Mouse (Mus musculus): Measurements from ENCODE around the gene Glp1r. TPM values are rescaled to one million over a fixed set of nuclear protein-coding genes. Genes with fewer than 3 reads are reported as not detected.

Gene Glp1r
- polyA plus RNA-seq, 1 experiment from 2014 or later, result 0.34 TPM

DNA sequence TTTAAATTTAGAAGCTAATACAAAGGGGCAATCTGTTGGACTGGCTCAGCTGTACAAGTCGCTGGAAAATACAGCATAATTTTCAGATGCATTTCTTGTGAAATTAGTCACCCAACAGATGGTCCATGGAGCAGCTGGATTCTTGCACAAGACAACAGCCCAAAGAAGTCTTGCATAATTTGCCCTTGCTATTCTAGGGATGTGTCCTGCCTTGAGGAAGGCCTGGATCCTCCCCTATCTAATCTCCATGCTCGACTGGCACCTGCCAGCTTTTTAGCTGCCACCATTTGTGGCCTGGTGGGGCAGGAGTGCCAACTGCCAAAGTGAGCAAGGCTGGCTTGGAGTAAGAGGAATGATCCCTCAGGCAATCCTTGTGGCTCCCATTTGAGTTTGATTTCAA is 75.7 kb downstream of the Glp1r start:
- Histone ChIP-seq H3K27ac (ENCODE audit: low read length) (no peak overlapping the region), H3K9me3 (ENCODE audit: control insufficient read depth, low read length) (no peaks in the 10 kb centered on the region), H3K4me3 (ENCODE audit: low read length) (no peak overlapping the region), H3K9ac (ENCODE audit: low read depth, low read length) (no peak overlapping the region), H3K4me1 (ENCODE audit: control insufficient read depth, insufficient read depth, low read length) (0 out of 2 replicates have a peak, but pooled peaks cover 5% of the 10 kb centered on the region), H3K27me3 (replicated peaks; ENCODE audit: control insufficient read depth, insufficient read depth, low read length) (no peaks in the 10 kb centered on the region), H3K36me3 (ENCODE audit: control insufficient read depth, insufficient read depth, low read length) (no peaks in the 10 kb centered on the region), H3K4me2 (ENCODE audit: low read depth, low read length) (no peak overlapping the region)
- no peak for ATAC-seq
- WGBS, result 66% methylated on average over 2 of the region's 2 CpGs

DNA sequence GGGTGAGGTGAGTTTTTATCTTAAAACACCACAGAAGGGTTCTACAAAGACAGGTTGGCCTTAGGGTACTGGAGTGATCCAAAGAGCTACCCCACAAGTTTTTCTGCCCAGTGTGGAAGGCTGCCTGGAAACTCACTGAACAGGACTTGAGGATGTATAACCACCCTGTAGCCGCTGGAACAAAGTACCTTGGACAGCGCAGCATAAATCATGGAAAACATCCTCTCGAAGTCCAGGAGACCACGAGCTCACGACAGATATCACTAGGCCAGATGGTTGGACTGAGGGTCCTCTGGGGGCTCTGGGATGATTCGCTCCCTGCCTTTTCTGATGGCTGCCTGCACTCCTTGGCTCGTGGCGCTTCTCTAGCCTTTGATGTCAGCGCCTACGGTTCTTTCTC is 76.9 kb downstream of the Glp1r start:
- Histone ChIP-seq H3K4me3 (ENCODE audit: low read length) (no peak overlapping the region), H3K9ac (ENCODE audit: low read depth, low read length) (no peak overlapping the region), H3K36me3 (ENCODE audit: control insufficient read depth, insufficient read depth, low read length) (no peaks in the 10 kb centered on the region), H3K27me3 (replicated peaks; ENCODE audit: control insufficient read depth, insufficient read depth, low read length) (no peaks in the 10 kb centered on the region), H3K4me1 (ENCODE audit: control insufficient read depth, insufficient read depth, low read length) (0 out of 2 replicates have a peak, but pooled peaks cover 3% of the 10 kb centered on the region), H3K27ac (ENCODE audit: low read length) (no peak overlapping the region), H3K9me3 (ENCODE audit: control insufficient read depth, low read length) (no peaks in the 10 kb centered on the region), H3K4me2 (ENCODE audit: low read depth, low read length) (no peak overlapping the region)
- WGBS, result 62% methylated on average over 10 of the region's 10 CpGs
- no peak for ATAC-seq

DNA sequence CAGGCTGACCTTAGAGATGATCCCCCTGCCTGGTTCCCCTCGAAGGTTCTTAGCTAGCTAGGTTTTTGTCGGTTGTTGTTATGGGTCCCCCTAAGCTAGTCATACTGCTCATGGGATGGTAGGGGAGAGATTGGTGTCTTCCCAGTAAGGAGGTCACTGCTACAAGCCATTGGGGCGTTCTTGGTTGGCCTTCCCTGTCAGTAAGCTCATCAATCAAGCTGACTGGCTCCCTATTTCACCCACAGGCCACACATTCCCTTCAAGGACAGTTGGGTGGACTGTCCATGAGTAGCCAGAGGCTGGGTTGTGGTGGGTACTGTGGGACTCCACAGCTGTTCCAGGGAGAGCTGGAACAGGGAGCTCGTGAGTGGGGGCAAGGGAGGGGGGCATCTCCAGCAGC is 81.9 kb downstream of the Glp1r start:
- no peaks in the 10 kb centered on the region for H3K27me3 ChIP-seq (replicated peaks; ENCODE audit: control insufficient read depth, insufficient read depth, low read length)
- H3K36me3 ChIP-seq (ENCODE audit: control insufficient read depth, insufficient read depth, low read length), result no peaks in the 10 kb centered on the region
- H3K4me3 ChIP-seq (ENCODE audit: low read length), result no peak overlapping the region
- ATAC-seq, result no peak
- H3K9me3 ChIP-seq (ENCODE audit: control insufficient read depth, low read length), result no peaks in the 10 kb centered on the region
- H3K9ac ChIP-seq (ENCODE audit: low read depth, low read length), result no peak overlapping the region
- H3K27ac ChIP-seq (ENCODE audit: low read length), result no peak overlapping the region
- H3K4me2 ChIP-seq (ENCODE audit: low read depth, low read length), result no peak overlapping the region
- no peaks in the 10 kb centered on the region for H3K4me1 ChIP-seq (ENCODE audit: control insufficient read depth, insufficient read depth, low read length)
- 67% methylated on average over 4 of the region's 4 CpGs for WGBS

DNA sequence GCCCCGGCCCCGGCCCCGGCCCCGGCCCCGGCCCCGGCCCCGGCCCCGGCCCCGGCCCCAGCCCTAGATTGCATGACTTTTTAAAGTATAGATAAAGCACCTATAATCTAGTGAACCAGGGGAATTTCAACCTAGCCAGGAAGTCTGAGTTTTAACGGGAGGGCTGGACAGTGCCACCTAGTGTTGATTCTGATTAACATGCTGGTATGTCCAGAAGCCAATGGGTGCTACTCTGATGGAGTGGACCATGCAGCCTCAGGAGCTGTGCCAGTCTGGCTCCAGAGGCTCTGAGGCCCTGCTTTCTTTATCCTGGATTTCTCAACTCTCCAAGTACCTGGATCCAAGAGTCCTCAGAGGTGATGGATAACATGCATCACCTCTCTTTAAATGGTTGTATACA is 88.6 kb downstream of the Glp1r start:
- Histone ChIP-seq H3K4me2 (ENCODE audit: low read depth, low read length) (no peak overlapping the region), H3K4me3 (ENCODE audit: low read length) (no peak overlapping the region), H3K27ac (ENCODE audit: low read length) (no peak overlapping the region), H3K9me3 (ENCODE audit: control insufficient read depth, low read length) (no peaks in the 10 kb centered on the region), H3K9ac (ENCODE audit: low read depth, low read length) (no peak overlapping the region), H3K36me3 (ENCODE audit: control insufficient read depth, insufficient read depth, low read length) (no peaks in the 10 kb centered on the region), H3K27me3 (replicated peaks; ENCODE audit: control insufficient read depth, insufficient read depth, low read length) (no peaks in the 10 kb centered on the region), H3K4me1 (ENCODE audit: control insufficient read depth, insufficient read depth, low read length) (no peaks in the 10 kb centered on the region)
- ATAC-seq, result no peak
- WGBS, result 60% methylated on average over 10 of the region's 10 CpGs

Small RNAs within 50 kb of the gene (microRNA-seq; reads per million reads assigned to microRNA genes)
- gene Gm24026, result not detected

Other genes starting within 250 kb of the Glp1r start
- gene Umodl1, start 52.8 kb downstream of the Glp1r start, polyA plus RNA-seq (2015; fragmentation: Nextera tagmentation; extraction: Ambion mirVana), result not detected in 2 replicates
- gene Abcg1, start 155.9 kb downstream of the Glp1r start, polyA plus RNA-seq (2015; fragmentation: Nextera tagmentation; extraction: Ambion mirVana), result 5.4 and 5.6 TPM in 2 replicates
- gene Tff3, start 227.8 kb downstream of the Glp1r start, polyA plus RNA-seq (2015; fragmentation: Nextera tagmentation; extraction: Ambion mirVana), result 1,304 and 1,371 TPM in 2 replicates
- gene Tff2, start 242.5 kb downstream of the Glp1r start, polyA plus RNA-seq (2015; fragmentation: Nextera tagmentation; extraction: Ambion mirVana), result 5.2 and 7.2 TPM in 2 replicates